Mouse (Mus musculus): Measurements from ENCODE around the gene Zap70.
"Not testable (repeated sequence)": the region's sequence is repeated elsewhere in the genome, so short reads cannot be mapped to it uniquely, and the experiment has no call there.

Gene Zap70

DNA sequence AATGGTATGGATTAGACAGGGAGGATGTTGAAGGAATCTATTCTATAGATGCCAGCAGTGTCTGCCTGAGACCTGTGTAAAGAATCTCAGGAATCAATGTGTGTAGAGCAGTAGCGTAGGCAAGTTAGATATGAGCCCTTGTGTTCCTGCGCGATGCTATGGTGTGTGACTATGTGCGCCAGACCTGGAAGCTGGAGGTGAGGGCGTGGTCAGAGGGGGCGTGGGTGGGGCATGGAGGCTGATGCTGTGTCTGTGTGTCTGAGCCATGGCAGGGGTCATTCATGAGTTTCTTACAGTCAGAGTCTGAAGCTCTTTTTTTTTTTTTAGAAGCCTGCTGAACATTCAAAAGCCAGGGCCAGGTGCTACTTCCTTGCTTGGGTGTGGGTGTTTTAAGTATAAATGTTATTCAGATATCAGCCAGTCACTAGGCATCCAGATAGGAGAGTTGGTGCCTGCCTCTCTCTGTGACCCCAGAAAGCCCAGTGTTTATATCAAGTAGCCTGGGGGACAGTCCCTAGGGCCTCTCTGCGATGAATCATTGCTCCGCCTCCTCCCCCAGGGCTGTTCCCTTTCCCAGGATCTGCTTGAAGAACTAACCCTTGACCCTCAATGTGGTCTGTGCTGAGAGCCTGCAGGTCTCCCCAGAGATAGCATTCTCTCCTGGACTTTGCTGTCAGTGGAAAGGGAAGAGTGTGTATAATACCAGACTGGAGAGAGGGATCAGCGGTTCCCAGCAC, 10.8 kb downstream of the Zap70 start:
- peak; percentile 63 for DNase-seq (ENCODE audit: low read depth, low spot score)

DNA sequence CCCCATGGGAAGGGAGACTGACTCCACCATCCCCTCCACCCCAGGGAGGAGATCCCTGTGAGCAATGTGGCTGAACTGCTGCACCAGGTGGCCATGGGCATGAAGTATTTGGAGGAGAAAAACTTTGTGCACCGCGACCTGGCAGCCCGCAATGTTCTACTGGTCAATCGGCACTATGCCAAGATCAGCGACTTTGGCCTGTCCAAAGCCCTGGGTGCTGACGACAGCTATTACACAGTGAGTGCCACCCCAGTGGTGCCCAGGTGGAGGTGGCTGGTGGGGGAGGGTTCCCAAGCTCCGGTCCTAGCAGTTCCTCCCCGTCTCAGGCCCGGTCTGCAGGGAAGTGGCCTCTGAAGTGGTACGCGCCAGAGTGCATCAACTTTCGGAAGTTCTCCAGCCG, 19.2 kb downstream of the Zap70 start:
- DNase-seq (ENCODE audit: low read depth, low spot score), result no peak

- no peak for DNase-seq (ENCODE audit: low read depth, low spot score)
Observed at GRCm38 (mm10) chr1:36782476-36782875, 20.9 kb downstream of the Zap70 start.

- DNase-seq (ENCODE audit: low read depth, low spot score), result peak; percentile 89
Observed at GRCm38 (mm10) chr1:36784365-36785134, 23.0 kb downstream of the Zap70 start.

DNA sequence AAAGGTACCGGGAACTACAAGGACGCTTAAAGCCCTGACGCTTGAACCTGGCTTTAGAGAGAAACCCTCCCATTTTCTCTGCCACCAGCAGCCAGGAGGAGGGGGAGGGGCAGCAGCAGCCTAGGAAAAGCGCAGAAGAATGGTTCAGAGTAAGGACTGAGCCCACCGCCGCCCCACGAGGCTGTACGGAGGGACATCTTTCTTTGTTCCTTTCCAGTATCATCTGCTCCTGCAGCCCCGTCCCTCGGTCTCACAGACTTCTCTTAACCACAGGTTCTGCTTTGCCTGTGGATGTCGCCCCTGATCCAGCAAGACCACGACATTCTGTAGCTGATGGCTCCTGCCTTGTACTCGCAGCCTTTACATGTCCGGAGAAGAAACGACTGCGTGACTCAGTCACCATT, 23.6 kb downstream of the Zap70 start:
- DNase-seq (ENCODE audit: low read depth, low spot score), result peak; percentile 64

DNA sequence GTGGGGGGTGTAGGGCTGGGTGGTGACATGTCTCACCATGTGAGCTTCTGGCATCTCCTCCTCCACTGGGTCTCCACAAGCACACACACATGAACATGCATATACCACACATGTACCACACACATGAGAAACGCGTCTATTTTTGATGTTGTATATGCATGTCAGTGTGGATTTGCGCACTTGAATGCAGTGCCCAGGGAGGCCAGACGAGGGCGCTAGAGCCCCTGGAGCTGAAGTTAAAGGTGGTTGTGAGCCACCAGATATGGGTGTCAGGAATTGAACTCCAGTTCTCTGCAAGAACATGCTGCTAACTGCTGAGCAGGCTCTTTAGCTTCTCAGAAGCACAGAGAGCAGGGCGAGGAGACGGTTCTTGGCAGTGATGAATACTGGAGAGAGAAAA, 24.8 kb downstream of the Zap70 start:
- peak; percentile 70 for DNase-seq (ENCODE audit: low read depth, low spot score)

DNA sequence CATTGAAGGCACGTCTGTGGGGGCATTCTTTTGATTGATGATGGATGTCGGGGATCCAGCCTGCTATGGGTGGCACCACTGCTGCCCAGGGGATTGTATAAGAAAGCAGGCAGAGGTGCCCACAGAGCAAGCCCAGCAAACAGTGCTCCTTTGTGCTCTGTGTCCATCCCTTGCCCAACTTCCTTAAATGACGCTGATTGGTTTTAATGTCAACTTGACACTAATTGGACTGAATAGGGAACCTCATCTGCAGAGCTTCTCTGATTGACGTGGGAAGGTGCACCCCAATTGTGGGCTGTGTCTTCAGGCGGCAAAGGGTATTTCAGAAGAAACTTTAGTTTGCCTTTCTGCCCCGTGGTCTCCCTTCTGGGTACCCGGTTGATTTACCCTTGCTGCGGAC, 27.8 kb downstream of the Zap70 start:
- no peak for DNase-seq (ENCODE audit: low read depth, low spot score)

GRCm38 (mm10) chr1:36796711-36797110, 35.1 kb downstream of the Zap70 start:
- no peak for DNase-seq (ENCODE audit: low read depth, low spot score)

DNA sequence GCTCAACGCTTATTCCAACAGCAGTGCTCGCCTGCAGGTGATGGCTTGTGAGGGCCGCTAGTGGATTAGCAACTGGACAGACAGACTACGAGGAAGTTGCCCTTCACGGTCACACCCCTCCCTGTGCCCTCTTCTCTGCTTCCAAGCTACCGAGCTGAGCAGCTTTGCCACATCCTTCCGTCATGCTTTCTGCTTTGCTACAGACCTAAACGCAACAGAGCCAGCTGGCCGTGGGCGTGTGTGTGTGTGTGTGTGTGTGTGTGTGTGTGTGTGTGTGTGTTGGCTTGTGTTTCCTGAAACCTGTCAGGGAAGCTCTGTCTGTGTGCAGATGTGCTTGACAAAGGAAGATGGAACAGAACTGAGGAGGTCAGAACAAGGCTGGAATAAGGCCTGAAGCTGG, 35.9 kb downstream of the Zap70 start:
- no peak for DNase-seq (ENCODE audit: low read depth, low spot score)

- no peak for DNase-seq (ENCODE audit: low read depth, low spot score)
Observed at GRCm38 (mm10) chr1:36800379-36801011, 38.9 kb downstream of the Zap70 start.

- DNase-seq (ENCODE audit: low read depth, low spot score), result peak; percentile 93
Observed at GRCm38 (mm10) chr1:36804259-36804658, 42.7 kb downstream of the Zap70 start.

GRCm38 (mm10) chr1:36804833-36805232, 43.2 kb downstream of the Zap70 start:
- DNase-seq (ENCODE audit: low read depth, low spot score), result no peak

- no peak for DNase-seq (ENCODE audit: low read depth, low spot score)
Observed at GRCm38 (mm10) chr1:36806181-36806905, 44.7 kb downstream of the Zap70 start.

GRCm38 (mm10) chr1:36807086-36807485, 45.5 kb downstream of the Zap70 start:
- DNase-seq (ENCODE audit: low read depth, low spot score), result no peak

GRCm38 (mm10) chr1:36807782-36808565, 46.4 kb downstream of the Zap70 start:
- DNase-seq (ENCODE audit: low read depth, low spot score), result no peak

GRCm38 (mm10) chr1:36811806-36812205, 50.2 kb downstream of the Zap70 start:
- DNase-seq (ENCODE audit: low read depth, low spot score), result no peak

GRCm38 (mm10) chr1:36813415-36813814, 51.8 kb downstream of the Zap70 start:
- DNase-seq (ENCODE audit: low read depth, low spot score), result no peak

GRCm38 (mm10) chr1:36814271-36814903, 52.8 kb downstream of the Zap70 start:
- peak; percentile 71 for DNase-seq (ENCODE audit: low read depth, low spot score)

DNA sequence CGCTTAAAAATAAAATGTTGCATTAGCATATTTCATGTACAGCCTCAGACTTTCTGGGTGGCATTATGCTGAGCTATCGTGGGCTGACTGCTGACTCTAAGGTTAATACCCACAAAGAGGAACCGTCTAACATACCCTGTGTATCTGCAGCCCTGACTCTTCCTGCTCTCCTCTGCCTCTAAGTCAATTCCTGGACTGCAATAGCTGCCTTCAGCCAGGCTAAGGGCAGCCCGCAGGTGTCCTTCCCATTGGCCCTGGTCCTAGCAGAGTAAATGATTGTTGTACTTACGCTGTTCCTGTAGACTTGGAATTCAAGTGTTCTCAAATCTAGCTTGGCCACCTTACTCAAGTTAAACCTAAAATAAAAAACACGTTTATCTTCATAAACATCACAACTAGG, 53.6 kb downstream of the Zap70 start:
- DNase-seq (ENCODE audit: low read depth, low spot score), result no peak

DNA sequence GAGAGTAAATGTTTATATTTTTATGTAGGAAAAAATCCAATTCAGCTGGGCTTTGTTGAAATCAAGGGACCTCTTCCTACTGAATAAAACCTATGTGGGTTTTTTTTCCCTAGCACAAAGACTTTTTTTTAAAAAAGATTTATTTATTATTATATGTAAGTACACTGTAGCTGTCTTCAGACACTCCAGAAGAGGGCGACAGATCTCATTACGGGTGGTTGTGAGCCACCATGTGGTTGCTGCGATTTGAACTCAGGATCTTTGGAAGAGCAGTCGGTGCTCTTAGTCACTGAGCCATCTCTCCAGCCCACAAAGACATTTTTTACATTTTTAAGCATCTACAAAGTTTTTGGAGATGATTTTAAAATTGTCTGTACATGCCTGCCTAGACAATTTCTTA, 60.3 kb downstream of the Zap70 start:
- not testable (repeated sequence) for DNase-seq (ENCODE audit: low read depth, low spot score)

DNA sequence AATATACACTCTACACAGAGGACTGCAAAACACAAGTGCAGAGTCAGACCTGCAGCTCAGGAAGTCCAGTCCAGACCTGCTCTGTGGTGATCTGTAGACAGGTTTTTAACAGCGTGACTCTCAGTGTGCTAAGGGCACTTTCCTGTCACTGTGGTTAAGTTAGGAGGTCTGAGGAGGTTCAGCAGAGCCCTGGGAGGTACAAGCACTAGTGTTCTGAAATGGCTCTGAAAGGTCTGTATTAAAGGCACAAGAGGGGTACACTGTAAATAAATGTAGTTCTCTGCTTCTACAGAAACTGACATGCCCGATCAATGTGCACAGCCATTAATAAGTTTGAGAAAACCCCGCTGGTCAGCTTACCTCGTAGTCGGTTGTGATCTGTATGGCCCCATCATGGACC, 62.8 kb downstream of the Zap70 start:
- DNase-seq (ENCODE audit: low read depth, low spot score), result no peak

Data from R1 (cell line).